Mouse (Mus musculus) thymus, postnatal 0 days (tissue): ENCODE measurements at regions not wholly inside any gene's neighbourhood (a gene's known extent, or its start where the extent isn't known, plus 50 kb on each side); places are given as distances from the start of the nearest gene placed in this dataset.

ENCODE experiments used
- DNase-seq: peaks from one replicate; pipeline ENCODE4 v3.0.0-alpha.2; 2015; ENCODE audit warnings: low spot score

DNA sequence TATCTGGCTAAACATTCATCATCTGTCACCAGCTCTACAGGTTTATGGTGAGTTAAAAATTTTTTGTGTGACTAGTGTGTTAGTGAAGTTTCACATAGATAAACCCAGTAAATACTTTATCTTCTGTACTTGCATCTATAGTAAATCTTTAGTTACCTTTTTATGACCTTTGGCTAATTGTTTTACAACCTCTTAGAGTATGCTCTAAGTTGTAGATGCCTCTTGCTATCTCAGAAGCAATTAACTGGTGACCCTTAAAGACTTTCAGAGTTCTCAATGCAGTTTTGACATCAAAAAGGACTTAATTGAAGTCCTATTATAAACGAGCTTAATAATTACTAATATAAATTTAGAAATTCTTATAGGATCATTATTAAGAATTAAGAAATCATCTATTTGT lies 265.6 kb downstream of the Hivep2 start:
- DNase-seq, result no peak

DNA sequence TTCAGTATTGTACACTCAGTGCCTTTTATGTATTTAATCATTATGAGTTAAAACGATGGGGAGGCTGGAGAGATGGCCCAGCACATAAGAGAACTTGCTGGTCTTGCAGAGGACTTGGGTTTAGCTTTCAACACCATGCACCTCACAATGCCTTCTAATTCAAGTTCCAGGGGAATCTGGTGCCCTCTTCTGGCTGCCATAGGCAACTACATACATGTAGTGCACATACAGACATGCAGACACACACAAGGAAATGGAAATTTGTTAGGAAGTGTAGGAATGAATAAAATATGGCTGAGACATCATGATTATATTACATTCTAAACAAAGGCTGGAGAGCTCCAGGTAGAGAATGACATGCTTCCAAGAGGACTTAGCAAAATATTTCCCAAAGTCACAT lies 251.4 kb downstream of the Hivep2 start:
- DNase-seq, result no peak

DNA sequence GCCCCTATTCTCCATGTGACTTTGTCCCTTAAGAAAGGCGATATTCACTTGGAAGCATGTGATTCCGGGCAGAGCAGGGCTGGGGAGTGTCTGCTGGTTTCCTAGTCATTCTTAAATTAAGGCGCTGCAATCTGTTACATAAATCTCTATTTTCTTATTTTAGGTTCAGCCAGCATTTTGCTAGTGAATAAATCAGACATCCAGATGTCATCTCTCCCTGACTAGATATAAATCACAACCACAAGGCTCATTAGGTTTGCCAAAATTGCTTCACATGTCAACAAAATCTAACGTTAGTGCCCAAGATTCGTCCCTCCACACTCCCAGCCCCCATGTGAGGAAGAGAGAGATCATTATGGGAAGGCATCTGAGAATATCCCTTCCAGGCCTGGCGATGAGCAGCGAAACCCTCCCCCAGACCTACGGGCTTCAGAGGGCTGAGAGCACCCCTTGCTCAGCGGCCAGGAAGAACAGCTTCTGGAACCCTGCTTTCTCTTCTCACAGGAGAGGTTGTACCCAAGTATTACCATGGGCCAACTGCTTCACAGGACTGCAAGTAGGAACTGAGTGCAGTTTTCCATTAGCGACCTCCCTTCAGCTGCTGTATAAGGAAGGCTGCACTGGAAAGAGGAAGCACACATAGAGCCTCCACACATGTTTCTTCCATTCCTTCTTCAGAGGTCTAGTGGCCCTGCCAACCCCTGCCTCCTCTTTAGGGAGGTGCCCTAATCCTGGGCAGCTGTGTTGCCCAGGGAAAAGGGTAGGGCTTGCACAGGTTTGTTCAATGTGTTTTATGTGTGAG lies 250.5 kb downstream of the Hivep2 start:
- no peak for DNase-seq

DNA sequence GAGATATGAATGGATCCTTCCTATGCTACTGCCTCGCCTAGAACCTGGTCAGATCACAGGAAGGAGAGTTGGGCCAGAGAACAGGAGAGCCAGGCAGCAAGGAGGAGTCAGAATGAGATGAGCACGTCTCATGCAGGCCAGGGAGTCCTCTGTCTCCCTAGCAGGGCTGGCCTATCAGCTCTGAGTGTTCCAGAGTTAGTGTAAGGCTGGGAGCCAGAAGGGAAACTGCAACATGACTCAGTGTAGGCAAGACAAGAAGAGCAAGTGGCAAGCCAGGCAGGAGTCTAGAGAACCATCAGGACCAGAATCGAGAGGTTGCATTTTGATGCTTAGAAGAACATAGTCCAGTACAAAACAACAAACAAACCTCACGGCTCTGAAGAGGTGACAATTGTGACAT lies 249.6 kb downstream of the Hivep2 start:
- no peak for DNase-seq

DNA sequence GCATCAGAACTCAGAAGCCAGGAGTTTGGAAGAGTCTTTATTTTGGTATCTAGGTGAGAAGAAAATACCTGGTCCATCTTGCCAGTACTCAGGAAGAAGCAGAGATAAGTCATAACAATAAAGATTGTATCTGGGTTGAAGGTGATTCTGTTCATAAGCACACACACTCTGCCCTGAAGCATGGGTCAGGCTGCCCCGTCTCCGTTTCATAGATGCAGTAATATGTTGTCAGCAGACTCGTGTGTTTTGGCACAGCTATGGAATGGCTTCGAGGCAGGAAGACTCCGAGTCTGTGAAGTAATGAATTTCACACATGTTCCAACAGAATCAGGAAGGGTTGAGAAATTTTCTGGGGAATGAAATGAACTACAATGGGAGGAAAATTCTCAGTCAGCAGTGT lies 247.7 kb downstream of the Hivep2 start:
- DNase-seq, result no peak

DNA sequence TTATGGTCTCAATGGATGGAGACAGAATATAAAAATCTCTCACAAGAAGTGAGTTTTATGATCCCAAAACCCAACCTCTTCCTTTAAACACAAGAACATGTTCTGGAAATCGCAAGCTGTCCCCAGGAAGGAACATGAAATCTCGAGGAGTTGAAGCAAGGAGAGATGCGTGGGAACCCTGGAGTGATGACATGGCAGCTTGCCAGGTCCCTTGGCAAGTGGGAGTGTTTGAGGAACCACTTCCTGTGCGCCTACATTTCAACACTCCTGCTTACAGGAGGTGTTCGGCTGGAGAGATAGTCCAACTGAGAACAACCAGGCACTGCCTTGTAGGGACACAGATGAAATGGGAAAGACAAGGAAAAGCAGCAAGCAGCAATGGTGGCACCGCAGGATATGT lies 246.1 kb downstream of the Hivep2 start:
- DNase-seq, result no peak

DNA sequence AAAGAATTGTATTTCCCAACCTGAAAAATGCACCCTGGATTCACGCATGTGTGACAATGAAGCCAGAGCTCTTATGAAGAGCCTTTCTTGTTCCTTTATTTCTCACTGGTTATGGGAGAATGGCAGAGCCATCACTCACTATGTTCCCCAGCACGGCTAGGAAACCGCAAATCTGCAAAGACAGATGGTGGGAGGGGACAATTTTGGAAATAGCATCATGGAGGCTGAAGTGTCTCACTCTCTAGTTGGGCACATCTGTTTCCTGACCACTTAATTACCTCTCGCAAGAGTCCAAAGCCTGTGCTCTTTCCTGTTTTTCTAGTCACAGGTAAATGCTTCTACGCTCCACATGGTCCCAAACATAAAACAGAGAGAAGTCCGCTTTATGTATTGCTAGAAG lies 245.6 kb downstream of the Hivep2 start:
- no peak for DNase-seq

DNA sequence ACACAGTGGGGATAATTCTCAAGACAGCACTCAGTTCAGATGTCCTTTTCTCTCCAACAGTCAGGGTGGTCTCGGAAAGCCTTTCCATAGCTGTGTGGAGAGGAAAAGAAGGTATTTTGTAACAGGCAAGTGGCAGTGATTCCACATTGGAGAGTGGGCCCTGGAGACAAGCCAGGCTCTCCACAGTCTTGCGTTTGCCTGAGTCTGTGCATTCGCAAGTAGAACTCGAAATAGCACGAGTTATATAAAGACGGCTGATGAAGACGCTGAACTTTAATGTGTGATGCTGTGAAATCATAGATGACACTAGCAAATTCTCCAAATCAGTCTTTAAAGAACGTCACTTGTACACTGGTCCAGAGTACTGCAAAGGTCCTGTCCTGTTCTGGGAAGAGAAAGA lies 244.6 kb downstream of the Hivep2 start:
- no peak for DNase-seq

DNA sequence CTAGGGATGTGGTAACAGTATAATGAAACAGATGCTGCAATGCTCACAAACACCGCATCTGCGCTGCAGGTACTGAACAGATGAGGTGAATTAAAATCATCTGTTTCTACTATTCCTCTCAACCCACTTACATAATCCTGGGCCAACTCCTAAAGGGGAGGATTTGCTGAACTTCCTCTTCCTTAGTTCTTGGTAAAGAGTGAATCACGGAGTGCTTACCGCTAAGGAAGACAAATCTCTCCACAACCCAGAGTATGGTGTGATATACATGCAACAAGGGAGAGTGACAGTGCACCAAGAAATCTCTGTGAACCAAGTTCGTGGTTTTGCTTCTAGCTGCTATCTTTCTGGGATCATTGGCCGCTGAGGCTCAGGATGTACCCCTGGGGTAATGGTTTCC lies 244.2 kb downstream of the Hivep2 start:
- no peak for DNase-seq

DNA sequence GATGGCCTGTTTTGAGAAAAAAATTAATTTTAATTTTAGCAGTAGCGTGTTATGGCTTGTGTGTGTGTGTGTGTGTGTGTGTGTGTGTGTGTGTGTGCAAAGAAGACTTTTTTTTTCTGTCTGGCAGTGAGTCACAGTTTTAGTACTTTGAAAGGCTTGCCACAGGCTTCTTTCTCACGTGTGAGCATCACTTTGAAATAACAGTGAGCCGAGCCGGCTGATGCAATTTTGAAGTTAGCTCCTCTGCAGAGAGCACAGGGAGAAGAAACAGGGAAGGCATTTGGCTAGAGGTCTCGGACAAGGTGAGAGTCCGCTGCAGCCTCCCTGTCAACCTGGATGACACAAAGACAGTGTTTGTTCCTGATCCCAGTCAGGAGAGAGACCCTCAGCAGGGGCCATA lies 242.3 kb downstream of the Hivep2 start:
- peak; percentile 26 for DNase-seq

DNA sequence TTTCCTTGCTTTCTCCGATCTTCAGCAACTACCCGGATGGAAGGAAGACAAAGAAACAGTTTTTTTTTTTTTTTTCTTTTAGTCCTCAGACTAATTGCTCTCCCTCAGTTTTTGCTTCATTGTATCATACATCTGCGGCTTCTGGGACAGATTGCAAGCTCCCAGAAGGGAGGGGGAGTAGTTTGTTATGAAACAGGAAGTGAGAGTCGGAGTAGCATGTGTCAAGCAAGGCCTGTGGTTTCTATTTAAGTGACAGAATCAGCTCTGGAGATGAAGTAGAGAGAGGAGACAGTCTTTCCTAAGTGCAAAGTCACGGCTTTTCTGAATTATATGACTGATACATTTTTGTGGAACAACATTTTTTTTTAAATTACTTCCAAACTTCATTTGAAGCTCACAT lies 241.7 kb downstream of the Hivep2 start:
- DNase-seq, result peak; percentile 77

DNA sequence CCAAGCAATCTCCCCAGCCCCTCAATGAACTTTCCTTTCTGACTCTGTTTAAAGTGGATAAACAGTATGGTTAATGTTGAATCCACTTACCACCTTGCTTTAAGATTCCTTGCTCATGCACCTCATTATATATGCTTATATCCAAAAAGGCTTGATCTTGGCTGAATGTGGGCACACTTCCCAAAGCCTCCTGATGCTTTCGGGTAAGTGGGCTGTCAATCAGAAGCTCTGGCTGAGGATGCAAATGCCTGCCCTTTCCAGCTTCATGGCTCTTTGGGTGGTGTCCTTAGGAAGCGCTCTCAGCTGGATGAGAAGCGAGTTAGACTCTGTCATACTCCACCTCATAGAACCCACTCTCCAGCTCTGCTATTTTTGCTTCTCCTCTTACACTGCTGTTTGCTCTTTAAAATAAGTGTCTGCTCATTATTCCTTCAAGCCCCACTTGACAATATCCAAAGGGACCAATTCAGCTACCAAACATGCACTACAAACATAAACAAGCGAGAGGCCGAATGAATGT lies 241.2 kb downstream of the Hivep2 start:
- no peak for DNase-seq
